ENCODE assay signal across 7 mouse cellular contexts in genomic region chr8:111298011-111298410, GRCm38 (mm10). TPM values are rescaled to one million over a fixed set of nuclear protein-coding genes. Genes with fewer than 3 reads are reported as not detected.
A peak's percentile ranks its signal among the peaks of the same experiment; 100 is the strongest.
DNase-seq lines count a peak whose midpoint lies in the region; ATAC-seq and TF ChIP-seq lines count a peak whose summit lies in the region.

No protein-coding gene starts in this region.

- 82% methylated on average over 1 of the region's 1 CpGs for WGBS in kidney, postnatal 0 days
- 87% methylated on average over 1 of the region's 1 CpGs for WGBS in embryonic facial prominence, embryonic 10.5 days
- WGBS in liver, embryonic 13.5 days (ENCODE audit: insufficient replicate concordance): 82% methylated on average over 1 of the region's 1 CpGs

- no peak for DNase-seq in kidney, postnatal 0 days (ENCODE audit: low spot score)
- no peak for DNase-seq in kidney, adult 9 months
- peak; percentile 35 to 39 for DNase-seq in cerebellum, adult 18-20 months
- no peak for DNase-seq in embryonic facial prominence, embryonic 10.5 days (ENCODE audit: low spot score)
- no peak for DNase-seq in liver, embryonic 13.5 days
- no peak for DNase-seq in spleen, postnatal 10 days (ENCODE audit: low spot score in 2 of 2)
- no peak for DNase-seq in adrenal gland, postnatal 25 days

- H3K36me3 ChIP-seq in kidney, postnatal 0 days (ENCODE audit: insufficient read depth, low read length): peaks cover 29% of the 10 kb centered on the region; the same call in 1 of the 2 replicates
- peaks cover 39% of the 10 kb centered on the region for H3K36me3 ChIP-seq in embryonic facial prominence, embryonic 10.5 days (replicated peaks)
- peaks cover 45% of the 10 kb centered on the region for H3K36me3 ChIP-seq in liver, embryonic 13.5 days

- H3K4me2 ChIP-seq in kidney, postnatal 0 days (ENCODE audit: low read length): peak overlapping the region; percentile 0; the same call in 1 of the 2 replicates
- peak overlapping the region; percentile 71 for H3K4me2 ChIP-seq in liver, embryonic 13.5 days

- no peak for ATAC-seq in kidney, postnatal 0 days (replicated peaks; ENCODE audit: low FRiP score, low read depth)
- ATAC-seq in liver, embryonic 13.5 days (ENCODE audit: low read depth): no peak

- no peaks in the 10 kb centered on the region for H3K4me1 ChIP-seq in kidney, postnatal 0 days (replicated peaks; ENCODE audit: insufficient read depth, low read length)
- H3K4me1 ChIP-seq in embryonic facial prominence, embryonic 10.5 days: peaks cover 14% of the 10 kb centered on the region
- peaks cover 44% of the 10 kb centered on the region for H3K4me1 ChIP-seq in liver, embryonic 13.5 days (replicated peaks)

- H3K27ac ChIP-seq in kidney, postnatal 0 days: no peak overlapping the region
- no peak overlapping the region for H3K27ac ChIP-seq in embryonic facial prominence, embryonic 10.5 days (replicated peaks)
- H3K27ac ChIP-seq in liver, embryonic 13.5 days: peak overlapping the region; percentile 29; the same call in 1 of the 2 replicates

- no peak for TF ChIP-seq CTCF in kidney, postnatal 0 days (IDR thresholded peaks at IDR 0.05; ENCODE audit: low read depth)

- H3K9me3 ChIP-seq in kidney, postnatal 0 days (replicated peaks; ENCODE audit: low read length): no peaks in the 10 kb centered on the region
- H3K9me3 ChIP-seq in embryonic facial prominence, embryonic 10.5 days: no peaks in the 10 kb centered on the region
- no peaks in the 10 kb centered on the region for H3K9me3 ChIP-seq in liver, embryonic 13.5 days (replicated peaks)

- H3K9ac ChIP-seq in kidney, postnatal 0 days (ENCODE audit: low read depth, low read length): no peak overlapping the region
- peak overlapping the region; percentile 99 for H3K9ac ChIP-seq in liver, embryonic 13.5 days

- no peak overlapping the region for H3K4me3 ChIP-seq in kidney, postnatal 0 days (replicated peaks; ENCODE audit: low read depth, low read length)
- peak overlapping the region; percentile 86 for H3K4me3 ChIP-seq in embryonic facial prominence, embryonic 10.5 days
- peak overlapping the region; percentile 98 for H3K4me3 ChIP-seq in liver, embryonic 13.5 days (replicated peaks)

- H3K27me3 ChIP-seq in kidney, postnatal 0 days (ENCODE audit: insufficient read depth, low read length): no peaks in the 10 kb centered on the region
- H3K27me3 ChIP-seq in embryonic facial prominence, embryonic 10.5 days (replicated peaks; ENCODE audit: low read depth, poor library complexity, severe bottlenecking): no peaks in the 10 kb centered on the region
- H3K27me3 ChIP-seq in liver, embryonic 13.5 days: no peaks in the 10 kb centered on the region

RNA-seq across cellular contexts. Expression of gene Rfwd3, which starts 2.0 kb away (rescaled TPM):
- polyA plus RNA-seq in kidney, postnatal 0 days (2015; fragmentation: Nextera tagmentation; extraction: Ambion mirVana): 24.7 and 30.9 TPM in 2 replicates
- 97.9 and 109 TPM in 2 replicates for polyA plus RNA-seq in embryonic facial prominence, embryonic 10.5 days (2016; fragmentation: Nextera tagmentation; extraction: Ambion mirVana)
- polyA plus RNA-seq in liver, embryonic 13.5 days (2015; fragmentation: Nextera tagmentation; extraction: Ambion mirVana): 45.7 and 60.4 TPM in 2 replicates
- total RNA-seq in adrenal gland, postnatal 25 days (2021): 67.2 and 88.7 TPM in 2 replicates

RNA-seq across cellular contexts. Expression of gene Glg1, which starts 39.0 kb away (rescaled TPM):
- 63.0 and 66.1 TPM in 2 replicates for polyA plus RNA-seq in kidney, postnatal 0 days (2015; fragmentation: Nextera tagmentation; extraction: Ambion mirVana)
- polyA plus RNA-seq in embryonic facial prominence, embryonic 10.5 days (2016; fragmentation: Nextera tagmentation; extraction: Ambion mirVana): 62.0 and 65.0 TPM in 2 replicates
- polyA plus RNA-seq in liver, embryonic 13.5 days (2015; fragmentation: Nextera tagmentation; extraction: Ambion mirVana): 14.3 and 17.1 TPM in 2 replicates
- 112 and 135 TPM in 2 replicates for total RNA-seq in adrenal gland, postnatal 25 days (2021)

RNA-seq across cellular contexts. Expression of gene Mlkl, which starts 40.0 kb away (rescaled TPM):
- 2.5 and 3.1 TPM in 2 replicates for polyA plus RNA-seq in kidney, postnatal 0 days (2015; fragmentation: Nextera tagmentation; extraction: Ambion mirVana)
- polyA plus RNA-seq in embryonic facial prominence, embryonic 10.5 days (2016; fragmentation: Nextera tagmentation; extraction: Ambion mirVana): 0.21 and 0.60 TPM in 2 replicates
- 2.5 and 2.8 TPM in 2 replicates for polyA plus RNA-seq in liver, embryonic 13.5 days (2015; fragmentation: Nextera tagmentation; extraction: Ambion mirVana)
- total RNA-seq in adrenal gland, postnatal 25 days (2021): 20.7 and 27.5 TPM in 2 replicates

Comparison
In these comparisons a context has a peak if more than half of its experiments do, and no peak if none do; other contexts are left out.
1. DNase-seq: peak in cerebellum, adult 18-20 months (2 of 2); none in kidney, postnatal 0 days (single experiment), kidney, adult 9 months (single experiment), embryonic facial prominence, embryonic 10.5 days (single experiment), liver, embryonic 13.5 days (single experiment), spleen, postnatal 10 days (0 of 2) and adrenal gland, postnatal 25 days (single experiment).